Comparison of ENCODE assay signal across 7 mouse cellular contexts in the genomic region with DNA sequence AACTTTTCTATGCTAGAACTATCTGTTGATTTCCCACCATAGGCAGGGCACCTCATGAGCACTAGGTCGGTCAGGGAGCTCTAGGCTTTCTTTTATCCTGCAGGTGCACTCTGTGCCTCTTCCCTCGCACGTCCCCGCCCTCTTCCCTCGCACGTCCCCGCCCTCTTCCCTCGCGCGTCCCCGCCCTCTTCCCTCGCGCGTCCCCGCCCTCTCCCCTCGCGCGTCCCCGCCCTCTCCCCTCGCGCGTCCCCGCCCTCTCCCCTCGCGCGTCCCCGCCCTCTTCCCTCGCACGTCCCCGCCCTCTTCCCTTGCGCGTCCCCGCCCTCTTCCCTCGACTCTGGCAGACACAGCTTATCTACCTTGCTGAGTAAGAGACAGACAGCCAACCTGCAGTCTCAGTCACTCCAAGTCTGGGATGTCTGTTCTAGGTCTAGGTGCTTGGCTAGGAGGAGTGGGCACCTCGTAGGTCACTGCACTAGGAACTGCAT. TPM values are rescaled to one million over a fixed set of nuclear protein-coding genes. Genes with fewer than 3 reads are reported as not detected.
DNase-seq lines count a peak whose midpoint lies in the region; ATAC-seq lines count a peak whose summit lies in the region.

No protein-coding gene starts in this region.

- peak; percentile 85 for DNase-seq in R1 (ENCODE audit: low read depth, low spot score)
- peak; percentile 56 for DNase-seq in kidney, adult 18-20 months
- DNase-seq in retina, adult 2 months (ENCODE audit: low read depth, low spot score): peak; percentile 69
- DNase-seq in layer of hippocampus, adult 9-10 months (ENCODE audit: low spot score): no peak

- H3K27me3 ChIP-seq in lung, embryonic 15.5 days: no peaks in the 10 kb centered on the region

- H3K9ac ChIP-seq in lung, embryonic 15.5 days: no peak overlapping the region

- H3K4me1 ChIP-seq in lung, embryonic 15.5 days: peaks cover 15% of the 10 kb centered on the region

- H3K36me3 ChIP-seq in lung, embryonic 15.5 days: peaks cover 34% of the 10 kb centered on the region

- peak overlapping the region; percentile 52 for H3K4me2 ChIP-seq in lung, embryonic 15.5 days

- ATAC-seq in common myeloid progenitor, adult 5-6 weeks (replicated peaks; ENCODE audit: low read depth, poor library complexity, severe bottlenecking): peak; percentile 84
- ATAC-seq in granulocyte monocyte progenitor cell, adult 5-6 weeks (replicated peaks; ENCODE audit: poor library complexity, severe bottlenecking): peak; percentile 97
- peak; percentile 75 for ATAC-seq in lung, embryonic 15.5 days (ENCODE audit: borderline replicate concordance, extremely low read depth, low FRiP score, low TSS enrichment)

- no peaks in the 10 kb centered on the region for H3K9me3 ChIP-seq in lung, embryonic 15.5 days

- H3K27ac ChIP-seq in lung, embryonic 15.5 days: no peak overlapping the region

- 2% methylated on average over 23 of the region's 35 CpGs for WGBS in lung, embryonic 15.5 days

- peak overlapping the region; percentile 22; the same call in 1 of the 2 replicates for H3K4me3 ChIP-seq in lung, embryonic 15.5 days

RNA-seq across cellular contexts. Expression of gene Rnf213, which starts 35.8 kb away (rescaled TPM):
- total RNA-seq in common myeloid progenitor, adult 5-6 weeks (2017): 74.5 and 78.2 TPM in 2 replicates
- 57.7 and 58.1 TPM in 2 replicates for total RNA-seq in granulocyte monocyte progenitor cell, adult 5-6 weeks (2014; fragmentation: Nextera tagmentation)
- total RNA-seq in granulocyte monocyte progenitor cell, adult 5-6 weeks (2017): 40.5 and 45.5 TPM in 2 replicates
- polyA plus RNA-seq in lung, embryonic 15.5 days (2015; fragmentation: Nextera tagmentation; extraction: Ambion mirVana): 7.0 and 7.6 TPM in 2 replicates
